Mouse (Mus musculus) kidney, adult 2 months (tissue): Measurements from ENCODE around the gene Rhox7b. TPM values are rescaled to one million over a fixed set of nuclear protein-coding genes. Genes with fewer than 3 reads are reported as not detected.
"Not testable (repeated sequence)": the region's sequence is repeated elsewhere in the genome, so short reads cannot be mapped to it uniquely, and the experiment has no call there.

Source experiments
- DNase-seq: peaks from one replicate; pipeline ENCODE4 v3.0.0; 2021
- H3K27ac ChIP-seq: fragments of 200-500 bp; 2 replicates; pipeline ENCODE4 v1.5.1; 2012; ENCODE audit warnings: low read depth, low read length, control low read depth, inconsistent platforms; ENCODE audit not compliant: insufficient read depth
- H3K27me3 ChIP-seq: fragments of 200-500 bp; replicated peaks from 2 replicates; pipeline ENCODE4 v1.6.1; 2012; ENCODE audit warnings: mild to moderate bottlenecking, moderate library complexity, low read length, inconsistent platforms; ENCODE audit not compliant: control insufficient read depth, insufficient read depth
- H3K36me3 ChIP-seq: fragments of 200-500 bp; 2 replicates; pipeline ENCODE4 v1.6.1; 2012; ENCODE audit warnings: mild to moderate bottlenecking, moderate library complexity, low read length, inconsistent platforms; ENCODE audit not compliant: control insufficient read depth, insufficient read depth
- H3K4me1 ChIP-seq: fragments of 200-500 bp; 2 replicates; pipeline ENCODE4 v1.6.1; 2011; ENCODE audit warnings: low read length; ENCODE audit not compliant: control insufficient read depth, insufficient read depth
- H3K4me3 ChIP-seq: fragments of 200-500 bp; 2 replicates; pipeline ENCODE4 v1.5.1; 2011; ENCODE audit warnings: mild to moderate bottlenecking, low read depth, low read length, control low read depth; ENCODE audit not compliant: insufficient read depth
- CTCF ChIP-seq: fragments of 200-500 bp; conservative IDR thresholded peaks from 2 replicates; pipeline ENCODE4 v1.5.1; 2011; ENCODE audit warnings: low read depth, mild to moderate bottlenecking, control low read depth, low read length, moderate library complexity, mixed read lengths; ENCODE audit not compliant: insufficient read depth, insufficient read length
- POLR2A ChIP-seq: fragments of 200-500 bp; IDR thresholded peaks from one replicate; pipeline ENCODE4 v1.6.1; 2011; ENCODE audit warnings: low read depth, low read length, control low read depth
- WGBS: fragments of 180-500 bp; shearing (Covaris S2); methylation state at CpG from one replicate; pipeline ENCODE4 v1.1.7; 2018; 5-methylcytosine and 5-hydroxymethylcytosine counted together
- polyA plus RNA-seq: library from polyadenylated mRNA; depleted of rRNA; stranded (reverse); fragments of >200 nt; gene quantifications from 2 replicates; pipeline ENCODE4 v1.2.3, GENCODE M21; 2012; rRNA removed

Gene Rhox7b
- polyA plus RNA-seq, result not detected in 2 replicates

DNA sequence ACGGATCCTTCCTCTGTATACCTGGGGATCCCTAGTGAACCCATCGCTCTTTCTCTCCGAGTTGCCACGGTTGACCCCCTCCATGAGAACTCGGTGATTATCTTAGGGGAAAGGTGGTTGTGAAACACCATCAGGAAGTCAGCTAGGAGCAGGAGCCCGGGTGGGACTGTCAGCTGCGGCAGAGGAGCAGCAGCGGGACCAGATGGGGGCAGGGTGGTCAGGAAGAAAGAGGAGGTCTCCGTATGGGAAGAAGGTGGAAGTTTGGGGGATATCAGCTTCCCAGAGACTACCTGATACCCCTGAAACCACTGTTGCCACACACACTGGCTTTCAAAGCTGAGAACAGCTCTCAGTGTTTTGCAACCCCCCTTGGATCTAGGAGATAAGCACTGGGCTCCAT lies at the start of gene Rhox7b:
Gene Rhox7b, minus strand, starts transcription at position 101 of the 400 bp plus-strand sequence.
- H3K36me3 ChIP-seq, H3K27ac ChIP-seq, H3K27me3 ChIP-seq, DNase-seq, H3K4me1 ChIP-seq, H3K4me3 ChIP-seq: not testable (repeated sequence)
- WGBS, result 66% methylated on average over 9 of the region's 9 CpGs

DNA sequence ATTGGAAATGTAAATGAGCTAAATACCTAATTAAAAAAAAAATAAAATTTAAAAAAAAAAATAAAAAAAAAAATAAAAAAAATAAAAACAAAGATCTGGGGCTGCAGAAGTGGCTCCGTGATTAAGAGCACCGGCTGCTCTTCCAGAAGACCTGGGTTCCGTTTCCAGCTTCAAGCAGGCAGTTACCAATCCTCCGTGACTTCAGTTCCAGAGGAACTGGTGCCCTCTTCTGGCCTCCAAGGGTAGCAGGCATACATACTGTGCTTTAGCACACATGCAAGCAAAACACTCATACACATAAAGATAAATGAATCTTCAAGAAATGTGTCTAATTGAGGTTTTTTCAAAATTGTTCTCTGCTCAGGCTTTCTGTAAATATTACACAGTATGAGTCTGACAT lies 19.3 kb upstream of the Rhox7b start:
- 59% methylated on average over 4 of the region's 4 CpGs for WGBS
- Histone ChIP-seq H3K4me1 (no peaks in the 10 kb centered on the region), H3K27ac (no peak overlapping the region), H3K36me3 (no peaks in the 10 kb centered on the region), H3K27me3 (no peaks in the 10 kb centered on the region), H3K4me3 (no peak overlapping the region)
- TF ChIP-seq POLR2A (no peak), CTCF (no peak)
- DNase-seq, result peak; percentile 0

DNA sequence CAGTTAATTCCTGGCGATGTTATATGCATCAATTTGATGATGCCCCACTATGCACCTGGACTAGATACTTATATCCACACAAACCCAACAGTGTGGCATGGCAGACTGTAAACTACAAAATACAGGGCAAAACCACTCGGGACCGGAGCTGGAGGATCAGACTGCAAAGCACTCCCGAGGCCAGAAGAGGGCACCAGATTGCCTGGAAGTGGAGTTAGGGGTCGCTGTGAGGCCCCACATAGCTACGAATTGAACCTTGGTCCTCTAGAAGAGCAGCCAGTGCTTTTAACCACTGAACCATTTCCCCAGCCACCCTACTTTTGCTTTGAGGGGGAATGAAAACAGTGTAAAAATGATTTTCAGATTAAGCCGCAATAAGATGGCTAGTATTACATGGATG lies 11.5 kb upstream of the Rhox7b start:
- H3K4me3 ChIP-seq, result no peak overlapping the region
- WGBS, result 38% methylated on average over 7 of the region's 7 CpGs
- H3K36me3 ChIP-seq, result no peaks in the 10 kb centered on the region
- no peak overlapping the region for H3K27ac ChIP-seq
- TF ChIP-seq POLR2A (no peak), CTCF (no peak)
- DNase-seq, result no peak
- no peaks in the 10 kb centered on the region for H3K27me3 ChIP-seq
- H3K4me1 ChIP-seq, result no peaks in the 10 kb centered on the region

DNA sequence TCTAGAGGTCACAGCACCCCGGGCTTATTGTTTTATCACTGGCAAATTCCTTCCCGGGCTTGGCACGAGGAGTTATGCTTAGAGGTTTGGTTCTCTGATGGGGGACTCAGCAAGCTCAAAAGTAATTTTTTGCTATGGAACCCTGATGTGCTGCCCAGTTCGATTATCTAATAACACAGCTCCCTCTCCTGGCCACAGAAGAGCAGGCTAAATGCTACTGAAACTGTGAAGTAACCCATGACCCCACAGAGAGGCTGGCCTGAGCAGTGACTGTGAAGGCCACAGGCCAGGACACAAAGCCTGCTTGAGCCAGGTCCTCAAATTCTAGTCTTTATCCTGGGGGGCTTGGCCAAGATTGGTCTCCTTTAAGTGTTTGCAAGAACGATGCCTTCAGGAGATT lies 6.7 kb upstream of the Rhox7b start:
- TF ChIP-seq POLR2A (no peak), CTCF (no peak)
- DNase-seq, result peak; percentile 1
- no peak overlapping the region for H3K27ac ChIP-seq
- no peak overlapping the region for H3K4me3 ChIP-seq
- 71% methylated on average over 5 of the region's 5 CpGs for WGBS
- H3K27me3 ChIP-seq, result no peaks in the 10 kb centered on the region
- H3K4me1 ChIP-seq, result no peaks in the 10 kb centered on the region
- no peaks in the 10 kb centered on the region for H3K36me3 ChIP-seq

DNA sequence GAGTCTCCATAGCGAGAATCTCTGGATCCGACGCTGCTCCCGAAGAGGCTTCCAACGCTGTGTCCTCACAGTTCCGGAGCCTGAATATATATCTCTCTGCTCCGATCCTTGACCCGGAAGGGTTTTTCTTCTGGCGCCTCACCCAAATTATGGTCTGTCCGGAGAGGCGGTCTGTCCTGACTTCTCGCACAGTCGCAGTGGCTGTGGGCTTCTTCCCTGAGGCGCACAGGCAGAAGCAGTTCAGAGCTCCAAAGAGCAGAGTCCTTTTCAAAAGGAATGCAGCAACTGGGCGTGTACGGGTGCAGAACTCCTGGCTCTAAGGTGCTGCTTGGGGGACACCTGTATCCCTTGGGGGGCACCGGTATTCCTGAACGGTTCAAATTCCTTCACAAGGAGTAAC lies 4.6 kb upstream of the Rhox7b start, which contains the start of gene Rhox9:
Gene Rhox9, minus strand, starts transcription at position 101 of the 400 bp plus-strand sequence.
- 97% methylated on average over 9 of the region's 18 CpGs for WGBS
- H3K27me3 ChIP-seq, H3K4me3 ChIP-seq, H3K4me1 ChIP-seq, H3K27ac ChIP-seq, H3K36me3 ChIP-seq, DNase-seq: not testable (repeated sequence)

DNA sequence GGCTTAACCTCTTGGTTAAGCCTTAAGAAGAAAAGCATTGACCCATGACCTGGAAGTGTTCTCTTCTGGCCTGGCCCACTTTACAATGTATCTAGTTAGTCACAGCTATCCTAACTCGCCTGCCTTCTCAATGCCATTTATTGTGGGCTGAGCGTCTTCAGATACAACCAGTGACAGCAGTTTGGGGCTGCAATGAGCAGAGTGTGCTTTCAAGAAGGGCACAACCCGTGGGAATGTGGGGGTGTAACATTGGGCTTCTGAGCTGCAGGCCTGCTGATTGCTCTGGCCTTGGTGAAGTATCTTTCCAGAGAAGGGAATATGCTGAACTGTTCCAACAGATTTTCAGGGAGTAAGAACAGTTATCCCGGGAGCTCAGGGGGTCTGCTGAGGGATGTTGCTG lies 18.2 kb downstream of the Rhox7b start, which contains the start of gene Rhox8:
Gene Rhox8, minus strand, starts transcription at position 101 of the 400 bp plus-strand sequence.
- H3K4me1 ChIP-seq, result no peaks in the 10 kb centered on the region
- WGBS, result 73% methylated on average over 4 of the region's 4 CpGs
- H3K27me3 ChIP-seq, result no peaks in the 10 kb centered on the region
- no peak for TF ChIP-seq POLR2A
- no peak for TF ChIP-seq CTCF
- H3K36me3 ChIP-seq, result no peaks in the 10 kb centered on the region
- no peak for DNase-seq
- H3K4me3 ChIP-seq, result no peak within 1 kb of the TSS
- H3K27ac ChIP-seq, result no peak within 1 kb of the TSS

DNA sequence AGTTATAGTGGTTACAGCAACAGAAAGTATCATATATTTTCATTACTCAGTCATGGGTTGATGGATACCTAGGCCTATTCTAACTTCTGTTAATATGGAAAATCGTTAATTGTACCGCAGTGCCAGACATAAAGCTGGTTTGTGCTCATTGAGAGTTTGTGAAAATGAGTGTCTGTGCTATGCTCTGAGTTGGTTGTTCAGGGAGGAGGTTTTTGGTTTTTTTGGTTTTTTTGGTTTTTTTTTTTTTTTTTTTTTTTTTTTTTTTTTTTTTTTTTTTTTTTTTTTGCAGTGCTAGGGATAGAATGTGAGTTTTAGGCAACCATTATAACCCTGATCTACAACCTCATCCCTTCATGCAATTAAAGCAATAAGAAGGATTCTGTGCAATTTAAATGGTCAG lies 25.4 kb downstream of the Rhox7b start:
- no peak overlapping the region for H3K27ac ChIP-seq
- H3K27me3 ChIP-seq, result no peaks in the 10 kb centered on the region
- no peak for DNase-seq
- no peak overlapping the region for H3K4me3 ChIP-seq
- H3K4me1 ChIP-seq, result no peaks in the 10 kb centered on the region
- TF ChIP-seq CTCF, result no peak
- no peak for TF ChIP-seq POLR2A
- 98% methylated on average over 2 of the region's 2 CpGs for WGBS
- H3K36me3 ChIP-seq, result no peaks in the 10 kb centered on the region

Other genes starting within 250 kb of the Rhox7b start
- not detected in 2 replicates for gene Rhox4g, start 245.9 kb downstream of the Rhox7b start, polyA plus RNA-seq
- not detected in 2 replicates for gene Rhox3h, start 228.5 kb downstream of the Rhox7b start, polyA plus RNA-seq
- gene Rhox2h, start 224.0 kb downstream of the Rhox7b start, polyA plus RNA-seq, result not detected in 2 replicates
- not detected in 2 replicates for gene Rhox5, start 92.4 kb downstream of the Rhox7b start, polyA plus RNA-seq
- 1.3 and 1.5 TPM in 2 replicates for gene Rhox6, start 70.3 kb downstream of the Rhox7b start, polyA plus RNA-seq
- not detected in 2 replicates for gene Rhox7a, start 65.5 kb downstream of the Rhox7b start, polyA plus RNA-seq
- gene Rhox8, start 18.3 kb downstream of the Rhox7b start, polyA plus RNA-seq, result not detected in 2 replicates
- not detected in 2 replicates for gene Rhox9, start 4.5 kb upstream of the Rhox7b start, polyA plus RNA-seq
- not detected in 2 replicates for gene Btg1-ps1, start 121.6 kb upstream of the Rhox7b start, polyA plus RNA-seq
- gene Btg1-ps2, start 145.9 kb upstream of the Rhox7b start, polyA plus RNA-seq, result not detected in 2 replicates
- not detected in 2 replicates for gene Rhox10, start 169.2 kb upstream of the Rhox7b start, polyA plus RNA-seq
- not detected in 2 replicates for gene Rhox11, start 187.9 kb upstream of the Rhox7b start, polyA plus RNA-seq
- not detected in 2 replicates for gene Rhox12, start 213.7 kb upstream of the Rhox7b start, polyA plus RNA-seq
- gene Rhox13, start 224.0 kb upstream of the Rhox7b start, polyA plus RNA-seq, result not detected in 2 replicates